Mouse (Mus musculus) hindbrain, embryonic 11.5 days (tissue): Measurements from ENCODE around the gene Cep128. TPM values are rescaled to one million over a fixed set of nuclear protein-coding genes. Genes with fewer than 3 reads are reported as not detected.

Experiments used
- ATAC-seq: fragments of 200-750 bp; cut with Nextera tagmentation; 2 replicates; pipeline ENCODE4 v1.8.0; 2017; ENCODE audit warnings: mild to moderate bottlenecking, moderate TSS enrichment, moderate library complexity; ENCODE audit not compliant: low FRiP score
- DNase-seq: peaks from one replicate; pipeline ENCODE4 v3.0.0-alpha.2; 2015; ENCODE audit warnings: low spot score
- H3K27ac ChIP-seq: fragments of 300-500 bp; sonication (generic); 2 replicates; pipeline ENCODE4 v1.5.1; 2014; ENCODE audit warnings: mild to moderate bottlenecking, low read depth, low read length
- H3K27me3 ChIP-seq: fragments of 300-500 bp; sonication (generic); 2 replicates; pipeline ENCODE4 v1.6.1; 2014; ENCODE audit warnings: mild to moderate bottlenecking, low read length, moderate library complexity, mixed read lengths; ENCODE audit not compliant: control insufficient read depth, insufficient read depth
- H3K36me3 ChIP-seq: fragments of 300-500 bp; sonication (generic); 2 replicates; pipeline ENCODE4 v1.6.1; 2014; ENCODE audit warnings: mild to moderate bottlenecking, low read length, moderate library complexity, mixed read lengths; ENCODE audit not compliant: control insufficient read depth, insufficient read depth
- H3K4me1 ChIP-seq: fragments of 300-500 bp; sonication (generic); replicated peaks from 2 replicates; pipeline ENCODE4 v1.6.1; 2014; ENCODE audit warnings: low read length, mixed read lengths; ENCODE audit not compliant: control insufficient read depth, insufficient read depth
- H3K4me2 ChIP-seq: fragments of 300-500 bp; sonication (generic); replicated peaks from 2 replicates; pipeline ENCODE4 v1.6.1; 2014; ENCODE audit warnings: mild to moderate bottlenecking, low read depth, low read length
- H3K4me3 ChIP-seq: fragments of 300-500 bp; sonication (generic); 2 replicates; pipeline ENCODE4 v1.5.1; 2014; ENCODE audit warnings: low read depth, low read length
- H3K9ac ChIP-seq: fragments of 300-500 bp; sonication (generic); 2 replicates; pipeline ENCODE4 v1.6.1; 2014; ENCODE audit warnings: low read depth, low read length
- H3K9me3 ChIP-seq: fragments of 300-500 bp; sonication (generic); 2 replicates; pipeline ENCODE4 v1.6.1; 2016; ENCODE audit warnings: low read length; ENCODE audit not compliant: control insufficient read depth
- WGBS: fragments of 180-500 bp; shearing (Covaris S2); extraction: QIAGEN DNeasy Blood & Tissue Kit; methylation state at CpG from one replicate; pipeline ENCODE4 v1.1.7; 2014; 5-methylcytosine and 5-hydroxymethylcytosine counted together
- polyA plus RNA-seq: library from polyadenylated mRNA; unstranded; fragments of >200 nt; fragmentation: Nextera tagmentation; extraction: Ambion mirVana; gene quantifications from 2 replicates; pipeline ENCODE4 v1.2.1, GENCODE M21; 2014

Cep128 gene
- polyA plus RNA-seq, 1 experiment from 2014 or later: 10.7 TPM

DNA sequence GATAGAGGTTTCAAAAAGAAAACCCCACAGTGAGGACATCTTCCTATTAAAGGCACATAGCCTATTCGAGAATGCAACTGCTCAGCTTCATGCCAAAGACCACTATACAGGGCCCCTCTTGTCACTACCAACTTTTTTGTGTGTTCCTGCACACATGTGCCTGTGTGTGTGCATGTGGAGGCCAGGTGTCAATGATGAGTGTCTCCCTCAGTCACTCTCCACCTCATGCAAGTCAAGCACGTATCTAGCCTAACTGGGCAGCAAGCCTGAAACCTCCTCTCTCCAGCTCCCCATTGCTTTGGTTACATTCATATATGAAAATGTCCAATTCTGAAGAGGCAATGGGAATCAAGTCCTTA, 317.1 kb downstream of the Cep128 start:
- no peaks in the 10 kb centered on the region for H3K9me3 ChIP-seq
- H3K4me2 ChIP-seq: no peak overlapping the region
- H3K4me3 ChIP-seq: no peak overlapping the region
- peak; percentile 43 for ATAC-seq
- H3K4me1 ChIP-seq: no peaks in the 10 kb centered on the region; the same call in 1 of the 2 replicates
- H3K27ac ChIP-seq: no peak overlapping the region
- no peak overlapping the region for H3K9ac ChIP-seq
- WGBS: 64% methylated on average over 2 of the region's 2 CpGs
- no peak for DNase-seq
- no peaks in the 10 kb centered on the region for H3K27me3 ChIP-seq
- H3K36me3 ChIP-seq: no peaks in the 10 kb centered on the region

DNA sequence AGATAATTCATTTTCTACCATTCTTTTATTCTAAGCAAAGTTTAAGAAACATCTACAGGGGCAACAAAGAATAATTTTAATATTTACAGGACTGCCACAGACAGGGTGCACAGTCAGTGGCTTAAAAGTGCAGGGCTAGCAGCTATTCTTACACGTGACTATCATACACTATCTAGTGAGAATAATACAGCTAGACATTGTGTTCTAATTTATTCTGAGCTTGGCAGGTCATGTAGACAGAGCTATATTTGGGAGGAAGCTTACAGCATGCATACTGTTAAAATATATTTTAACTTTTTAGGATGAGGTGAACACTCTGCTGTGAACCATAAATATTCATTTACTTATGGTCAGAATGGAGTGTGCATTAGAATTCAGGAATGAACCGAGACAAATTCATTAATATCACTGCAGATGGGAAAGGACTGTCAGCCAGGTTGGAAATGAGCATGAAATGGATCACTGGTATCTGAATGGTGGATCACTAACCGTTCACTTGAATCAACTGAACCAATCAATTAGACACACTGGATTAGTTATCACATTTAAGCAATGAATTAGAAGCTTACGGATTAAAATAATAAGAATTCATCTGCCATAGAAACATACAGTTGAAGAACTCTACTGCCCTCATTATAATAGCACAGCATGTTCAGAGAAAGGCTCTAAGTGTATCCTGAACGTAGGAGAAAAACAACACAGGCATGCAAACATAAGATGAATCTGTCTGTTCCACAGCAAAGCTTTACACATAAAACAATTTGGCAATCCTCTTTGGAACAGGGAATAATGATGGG, 317.7 kb downstream of the Cep128 start:
- WGBS: 45% methylated on average over 5 of the region's 5 CpGs
- DNase-seq: no peak
- Histone ChIP-seq H3K9me3 (no peaks in the 10 kb centered on the region), H3K4me1 (no peaks in the 10 kb centered on the region; the same call in 1 of the 2 replicates), H3K27ac (no peak overlapping the region), H3K4me2 (no peak overlapping the region), H3K9ac (no peak overlapping the region), H3K36me3 (no peaks in the 10 kb centered on the region), H3K4me3 (no peak overlapping the region), H3K27me3 (no peaks in the 10 kb centered on the region)
- peak; percentile 86 for ATAC-seq

DNA sequence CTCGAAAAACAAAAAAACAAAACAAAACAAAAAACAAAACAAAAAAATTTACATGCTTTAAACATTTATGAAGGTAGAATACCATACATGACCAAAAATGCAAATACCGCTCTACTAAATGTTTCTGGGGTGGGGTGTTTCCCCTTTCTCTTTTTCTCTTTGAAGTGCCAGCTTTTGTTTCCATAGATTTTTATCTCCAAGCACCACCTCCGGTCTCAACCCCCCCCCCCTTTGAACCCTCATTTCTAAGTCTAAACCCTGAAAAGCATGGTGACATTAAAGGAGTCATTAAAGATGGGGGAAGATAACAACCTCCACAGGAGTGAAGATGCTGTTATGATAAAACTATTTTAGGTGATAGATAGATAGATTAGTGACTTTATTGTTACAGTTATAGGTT, 318.8 kb downstream of the Cep128 start:
- DNase-seq: no peak
- Histone ChIP-seq H3K9ac (no peak overlapping the region), H3K9me3 (no peaks in the 10 kb centered on the region), H3K27ac (no peak overlapping the region), H3K4me2 (no peak overlapping the region), H3K27me3 (no peaks in the 10 kb centered on the region), H3K36me3 (no peaks in the 10 kb centered on the region), H3K4me3 (no peak overlapping the region), H3K4me1 (no peaks in the 10 kb centered on the region; the same call in 1 of the 2 replicates)
- 75% methylated on average over 3 of the region's 3 CpGs for WGBS
- ATAC-seq: no peak

DNA sequence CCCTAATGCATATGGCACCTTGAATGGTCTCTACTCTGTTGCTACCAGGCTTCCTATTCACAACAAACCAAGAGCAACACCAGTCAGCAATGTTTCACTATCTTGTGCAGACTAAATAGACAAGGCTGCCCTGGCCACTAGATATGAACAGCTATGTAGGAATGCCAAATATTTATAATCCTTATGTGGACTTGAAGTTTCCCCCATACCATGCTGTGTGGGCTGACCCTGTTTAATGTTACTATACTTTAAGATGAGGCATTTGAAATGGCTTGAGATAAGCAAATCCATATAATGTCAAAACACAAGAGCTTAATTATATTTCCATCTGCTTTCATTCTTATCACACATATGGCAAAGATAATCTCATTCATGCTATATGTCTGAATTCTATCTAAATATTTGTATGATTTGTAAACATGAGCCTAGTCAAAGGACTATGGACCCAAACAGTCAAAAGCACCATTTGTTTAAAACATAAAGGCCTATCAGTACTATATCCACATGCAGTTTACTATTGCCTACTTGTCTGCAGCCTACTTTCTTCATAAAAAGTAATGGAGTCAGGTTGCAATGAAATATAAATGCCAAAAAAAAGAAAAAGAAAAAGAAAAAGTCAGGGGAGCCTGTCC, 319.7 kb downstream of the Cep128 start:
- no peak for ATAC-seq
- H3K9ac ChIP-seq: no peak overlapping the region

DNA sequence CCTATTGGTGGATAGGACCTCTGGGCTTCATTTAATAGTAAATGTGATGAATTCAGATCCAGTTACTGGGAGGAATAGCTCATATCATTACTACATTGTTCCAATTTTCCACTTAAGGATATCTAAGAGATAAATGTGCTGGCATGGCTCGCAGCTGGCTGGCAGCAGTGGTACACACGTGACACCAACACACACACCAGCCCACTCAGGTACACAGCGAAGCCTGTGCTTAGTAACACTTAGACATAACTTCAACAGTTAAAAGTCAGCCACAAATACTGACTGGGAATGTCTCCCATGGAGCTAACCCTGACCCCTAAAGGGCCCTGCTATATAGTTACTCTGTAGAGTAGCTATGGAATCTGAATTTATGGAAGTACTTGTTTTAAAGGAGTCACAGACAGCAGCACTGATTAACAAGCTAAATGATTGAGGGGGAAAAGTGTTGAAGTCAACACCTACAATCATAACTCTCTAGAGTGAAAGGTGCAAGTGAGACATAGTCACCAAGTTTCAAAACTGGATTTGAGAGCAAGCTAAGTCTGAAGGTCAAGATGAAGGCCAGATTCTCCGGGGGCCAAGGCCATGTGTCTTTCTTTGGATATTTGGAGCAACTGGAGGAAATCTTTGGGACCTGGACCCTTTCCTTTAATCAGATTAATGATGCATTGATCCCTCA, 320.7 kb downstream of the Cep128 start:
- no peaks in the 10 kb centered on the region for H3K9me3 ChIP-seq
- 91% methylated on average over 4 of the region's 4 CpGs for WGBS
- H3K36me3 ChIP-seq: no peaks in the 10 kb centered on the region
- H3K4me3 ChIP-seq: no peak overlapping the region
- no peaks in the 10 kb centered on the region; the same call in 1 of the 2 replicates for H3K4me1 ChIP-seq
- no peak overlapping the region for H3K4me2 ChIP-seq
- no peak overlapping the region for H3K9ac ChIP-seq
- no peaks in the 10 kb centered on the region for H3K27me3 ChIP-seq
- no peak for ATAC-seq
- no peak overlapping the region for H3K27ac ChIP-seq
- no peak for DNase-seq

More for the DNA sequence above, 319.7 kb downstream of the Cep128 start:
- Histone ChIP-seq H3K4me3 (no peak overlapping the region), H3K9me3 (no peaks in the 10 kb centered on the region), H3K27me3 (no peaks in the 10 kb centered on the region), H3K27ac (no peak overlapping the region), H3K36me3 (no peaks in the 10 kb centered on the region), H3K4me1 (no peaks in the 10 kb centered on the region; the same call in 1 of the 2 replicates), H3K4me2 (no peak overlapping the region)
- DNase-seq: no peak

DNA sequence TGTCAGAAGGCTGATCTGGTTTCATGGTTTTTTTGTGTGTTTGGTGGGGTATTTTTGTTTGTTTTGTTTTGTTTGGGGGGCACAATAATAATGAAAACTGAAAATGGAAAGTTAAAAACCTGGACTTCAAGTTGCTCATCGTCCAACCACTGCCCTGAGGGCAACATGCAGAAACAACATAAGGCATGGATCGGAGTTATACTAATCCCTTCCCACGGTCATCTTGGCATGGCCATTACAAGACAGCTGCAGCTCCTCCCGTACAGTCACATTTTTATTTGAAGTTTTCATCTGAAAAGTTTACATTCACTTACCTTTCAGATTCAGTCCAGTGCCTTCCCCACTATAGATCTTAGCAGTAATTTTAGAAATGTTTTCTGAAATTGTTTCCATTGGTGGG, 321.5 kb downstream of the Cep128 start:
- H3K27me3 ChIP-seq: no peaks in the 10 kb centered on the region
- no peak overlapping the region for H3K27ac ChIP-seq
- no peak overlapping the region for H3K4me3 ChIP-seq
- H3K9ac ChIP-seq: no peak overlapping the region
- no peaks in the 10 kb centered on the region; the same call in 1 of the 2 replicates for H3K4me1 ChIP-seq
- 87% methylated on average over 4 of the region's 4 CpGs for WGBS
- no peak overlapping the region for H3K4me2 ChIP-seq
- no peak for DNase-seq
- no peak for ATAC-seq
- H3K9me3 ChIP-seq: no peaks in the 10 kb centered on the region
- no peaks in the 10 kb centered on the region for H3K36me3 ChIP-seq

DNA sequence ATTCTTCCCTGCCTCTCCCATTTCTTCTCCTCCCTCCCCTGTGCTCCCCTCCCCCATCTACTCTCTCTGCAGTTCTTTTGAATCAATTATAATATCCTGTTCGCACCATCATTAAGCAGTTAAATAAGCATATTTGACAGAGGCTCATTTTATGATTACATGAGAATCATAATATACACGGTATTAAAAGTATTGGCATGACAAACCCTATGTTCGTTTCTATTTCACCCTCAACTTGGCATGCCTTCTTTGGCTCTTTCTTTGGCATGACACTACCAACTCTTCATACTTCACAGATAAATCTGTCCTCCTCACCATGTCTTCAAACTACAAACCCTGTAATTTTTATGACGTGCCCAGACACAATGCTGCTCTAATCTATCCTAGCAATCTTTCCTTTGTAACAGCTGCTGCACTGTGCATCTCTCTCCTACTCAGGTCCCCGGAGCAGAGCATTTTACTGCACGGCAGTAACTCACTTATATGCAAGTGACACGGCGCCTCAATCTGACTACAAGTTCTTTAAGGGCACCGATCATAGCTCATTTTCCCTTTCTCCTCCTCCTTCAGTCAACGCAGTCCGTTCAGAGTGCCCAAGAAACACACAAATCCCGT, 324.4 kb downstream of the Cep128 start:
- no peak overlapping the region for H3K9ac ChIP-seq
- H3K4me1 ChIP-seq: no peaks in the 10 kb centered on the region
- H3K36me3 ChIP-seq: no peaks in the 10 kb centered on the region
- no peaks in the 10 kb centered on the region for H3K9me3 ChIP-seq
- no peak for ATAC-seq
- 93% methylated on average over 12 of the region's 12 CpGs for WGBS
- H3K4me3 ChIP-seq: no peak overlapping the region
- no peak for DNase-seq
- H3K27me3 ChIP-seq: no peaks in the 10 kb centered on the region
- H3K27ac ChIP-seq: no peak overlapping the region
- no peak overlapping the region for H3K4me2 ChIP-seq

DNA sequence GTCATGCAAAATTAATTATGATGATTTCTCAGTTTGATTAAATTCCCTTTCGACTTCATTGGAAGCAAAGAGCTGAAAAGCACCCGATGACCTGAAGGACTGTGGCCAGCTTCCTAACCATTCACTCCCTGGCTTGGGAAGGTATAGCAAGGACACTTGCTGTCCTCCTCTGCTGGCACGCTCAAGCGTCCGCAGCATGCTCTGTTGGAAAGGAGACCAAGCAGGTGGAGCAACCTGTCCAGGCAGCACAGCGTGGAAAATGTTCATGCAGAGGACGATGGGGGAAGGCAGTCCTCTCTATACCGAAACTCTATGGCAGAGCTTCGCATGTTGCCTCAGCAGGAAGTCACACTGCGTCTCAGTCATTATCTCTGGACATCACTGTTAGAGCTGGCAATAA, 327.3 kb downstream of the Cep128 start:
- Histone ChIP-seq H3K4me3 (no peak overlapping the region), H3K4me1 (no peaks in the 10 kb centered on the region), H3K9me3 (no peaks in the 10 kb centered on the region), H3K9ac (no peak overlapping the region), H3K27ac (no peak overlapping the region), H3K4me2 (no peak overlapping the region), H3K36me3 (no peaks in the 10 kb centered on the region), H3K27me3 (no peaks in the 10 kb centered on the region)
- ATAC-seq (no peak), DNase-seq (no peak)
- WGBS: 91% methylated on average over 10 of the region's 10 CpGs
